Mouse (Mus musculus): ENCODE data around the gene Zmynd11.

DNA sequence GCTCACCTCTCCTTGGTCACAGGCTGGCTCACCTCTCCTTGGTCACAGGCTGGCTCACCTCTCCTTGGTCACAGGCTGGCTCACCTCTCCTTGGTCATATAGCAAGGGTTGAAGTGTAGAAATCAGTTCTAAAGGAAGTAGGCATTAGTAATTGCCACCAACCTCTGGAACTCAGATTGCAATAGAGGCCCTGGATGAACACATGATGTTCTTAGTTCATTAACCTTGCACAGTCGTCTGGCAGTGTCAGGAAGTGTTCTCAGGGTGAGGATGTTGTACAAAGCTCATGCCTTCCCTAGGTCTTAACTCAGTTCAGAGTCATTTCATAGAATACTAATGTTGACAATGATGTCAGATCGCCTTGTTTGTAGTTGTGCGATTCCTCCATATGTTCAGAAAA, 112.1 kb downstream of the Zmynd11 start:
- TF ChIP-seq CTCF (IDR thresholded peaks at IDR 0.05; ENCODE audit: borderline replicate concordance, insufficient read depth, low read depth, low read length) (no peak), POLR2A (IDR thresholded peaks at IDR 0.05; ENCODE audit: borderline replicate concordance, insufficient read depth, low read length) (no peak)

Measured in cerebellum, adult 2 months (tissue).